Mouse (Mus musculus) spleen, adult 18-20 months (tissue): ENCODE measurements around the gene Mthfsl.
"Not testable (repeated sequence)": the region's sequence is repeated elsewhere in the genome, so short reads cannot be mapped to it uniquely, and the experiment has no call there.

ENCODE experiments used
- DNase-seq, 2 experiments: peaks; one replicate each; pipeline ENCODE4 v3.0.0; 2022; ENCODE audit warnings: mixed read lengths in 2 of 2

Gene Mthfsl

GRCm38 (mm10) chr9:88719989-88720537 lies at the start of gene Mthfsl:
TSS of gene Mthfsl (minus strand) at chr9:88720296.
- DNase-seq: peak in 1 of 2 experiments; percentile 38

DNA sequence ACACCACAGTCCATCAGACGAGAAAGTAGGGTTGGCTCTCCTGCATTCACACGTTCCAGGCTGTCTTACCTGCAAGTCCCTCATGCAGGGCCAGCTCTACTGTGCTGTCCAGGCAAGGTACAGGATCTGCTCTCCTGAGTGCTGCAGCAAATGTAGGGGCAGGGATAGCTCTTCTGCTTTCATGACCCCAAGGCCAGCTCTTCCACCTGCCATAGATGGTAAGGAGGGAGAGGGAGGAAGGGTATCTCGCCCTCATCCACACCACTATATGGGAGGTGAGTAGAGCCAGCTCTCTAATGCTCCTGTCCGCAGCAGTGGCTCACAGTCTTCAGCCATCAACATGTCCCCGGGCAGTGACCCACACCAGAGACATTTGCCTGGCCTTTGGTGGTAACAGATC lies 49.4 kb upstream of the Mthfsl start:
- peak in 1 of 2 experiments; percentile 3 for DNase-seq

GRCm38 (mm10) chr9:88746687-88747086 lies 26.6 kb upstream of the Mthfsl start:
- DNase-seq: peak in 1 of 2 experiments; percentile 61

GRCm38 (mm10) chr9:88746046-88746445 lies 25.9 kb upstream of the Mthfsl start:
- not testable (repeated sequence) for DNase-seq

GRCm38 (mm10) chr9:88735289-88735688 lies 15.2 kb upstream of the Mthfsl start:
- DNase-seq: not testable (repeated sequence)

GRCm38 (mm10) chr9:88733182-88733581 lies 13.1 kb upstream of the Mthfsl start:
- not testable (repeated sequence) for DNase-seq

GRCm38 (mm10) chr9:88732334-88732733 lies 12.2 kb upstream of the Mthfsl start:
- not testable (repeated sequence) for DNase-seq

DNA sequence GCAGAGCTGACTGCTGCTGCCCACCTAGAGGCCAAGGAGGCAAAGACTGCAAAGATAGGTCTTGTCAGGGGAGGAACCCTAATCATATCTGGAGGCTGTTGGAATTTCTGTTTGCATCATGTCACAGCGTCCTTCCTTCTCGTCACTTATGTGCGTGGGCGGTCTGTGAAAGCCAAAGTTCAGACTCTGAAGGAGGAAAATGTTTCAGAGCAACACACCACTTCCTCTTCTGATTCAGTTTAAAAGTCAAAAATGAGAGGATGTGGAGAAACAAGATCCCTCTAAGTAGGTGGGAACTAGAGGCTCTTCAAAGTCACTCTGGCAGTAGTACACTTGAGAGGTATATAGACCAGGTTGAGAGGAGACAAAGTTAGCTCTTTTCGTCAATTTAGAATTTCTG lies 11.6 kb upstream of the Mthfsl start, which contains the start of gene Bcl2a1d:
Gene Bcl2a1d, minus strand, starts transcription at position 187 of the 400 bp plus-strand sequence.
- DNase-seq: peak; percentile 27 to 29

- DNase-seq: peak in 1 of 2 experiments; percentile 23
Measured at GRCm38 (mm10) chr9:88728311-88728710, 8.2 kb upstream of the Mthfsl start.

DNA sequence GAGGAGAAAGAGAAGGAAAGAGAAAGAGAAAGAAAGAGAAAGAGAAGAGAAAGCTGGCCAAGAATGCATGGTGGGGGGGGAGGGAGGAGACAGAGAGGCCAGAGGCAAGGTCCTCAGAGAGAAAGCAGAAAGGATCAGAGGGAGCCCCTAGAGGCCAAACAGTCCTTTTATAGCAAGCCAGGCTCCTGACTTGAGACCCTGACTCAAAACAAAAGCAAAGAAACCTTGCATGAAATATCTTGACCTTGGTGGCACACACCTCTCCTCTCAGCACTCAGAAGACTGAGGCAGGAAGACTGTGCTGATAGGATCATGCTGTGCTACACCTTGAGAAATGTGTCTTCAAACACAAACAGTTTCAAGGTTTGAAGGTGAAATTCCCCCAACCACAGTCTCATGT lies 1.5 kb upstream of the Mthfsl start:
- not testable (repeated sequence) for DNase-seq

- DNase-seq: peak in 1 of 2 experiments; percentile 28
Measured at GRCm38 (mm10) chr9:88719073-88719921, 799 bp downstream of the Mthfsl start.

GRCm38 (mm10) chr9:88718593-88718992 lies 1.5 kb downstream of the Mthfsl start:
- peak in 1 of 2 experiments; percentile 25 for DNase-seq

DNA sequence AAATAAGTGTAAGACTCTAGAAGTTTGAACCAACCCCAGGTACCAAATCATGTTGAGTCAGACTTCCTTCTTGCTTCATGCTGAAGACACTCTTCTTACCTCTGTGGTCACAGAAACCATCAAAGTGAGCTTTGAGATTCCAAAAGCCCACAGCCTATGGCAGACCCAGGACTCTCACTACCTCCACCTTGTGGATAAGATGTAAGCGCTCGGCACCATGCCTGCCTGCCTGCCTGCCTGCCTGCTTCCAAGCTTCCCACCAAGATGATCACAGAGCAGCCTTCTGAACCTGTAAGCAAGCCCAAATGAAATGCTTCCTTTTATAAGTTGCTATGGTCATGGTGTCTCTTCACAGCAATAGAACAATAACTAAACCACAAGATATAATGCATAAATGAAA lies 2.0 kb downstream of the Mthfsl start:
- DNase-seq: peak; percentile 12 to 39

DNA sequence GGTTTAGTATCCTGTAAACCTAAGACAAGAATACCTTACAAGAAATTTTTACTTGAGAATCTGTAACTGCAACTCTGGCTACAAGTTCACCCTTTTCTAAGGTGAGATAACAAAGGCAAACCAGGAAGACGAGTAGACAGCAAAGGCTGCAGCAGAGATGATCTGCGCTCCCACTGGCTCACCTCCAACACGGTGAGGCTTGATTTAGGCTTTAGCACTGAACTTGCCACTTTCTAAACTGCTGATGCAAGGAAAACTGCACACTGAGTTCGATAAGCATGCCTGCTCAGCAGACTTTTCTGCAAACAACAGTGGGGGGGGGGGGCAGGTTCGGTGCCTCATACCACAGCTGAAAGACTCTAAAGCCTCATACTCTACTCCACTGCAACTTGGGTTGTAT lies 5.6 kb downstream of the Mthfsl start:
- DNase-seq: not testable (repeated sequence)

DNA sequence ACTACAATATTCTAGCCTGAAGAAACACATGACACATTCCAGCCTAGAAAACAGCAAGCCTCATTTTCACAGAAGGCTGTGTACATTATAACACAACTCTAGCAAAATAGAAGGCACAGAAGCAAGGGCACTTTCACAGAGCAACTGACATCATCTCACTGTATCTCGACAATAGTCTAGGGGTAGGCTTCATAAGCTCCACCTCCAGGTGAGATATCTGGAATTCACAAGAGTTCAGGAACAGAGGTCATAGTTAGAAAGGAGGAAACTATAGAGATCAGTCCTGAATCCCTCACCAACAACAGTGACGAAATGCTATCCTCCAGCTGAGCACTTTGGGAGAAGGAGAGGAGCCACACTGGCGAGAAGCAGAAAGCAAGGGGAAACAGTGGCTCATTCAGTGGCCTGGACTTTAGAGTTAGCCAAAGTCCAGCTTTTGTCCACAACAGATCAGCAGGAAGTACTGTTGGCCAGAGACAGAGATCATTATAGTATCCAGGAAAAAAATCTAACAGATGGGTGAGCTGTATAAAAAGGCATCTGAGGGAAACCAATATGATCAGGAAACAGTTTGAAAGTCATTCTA lies 7.8 kb downstream of the Mthfsl start:
- DNase-seq: not testable (repeated sequence)

DNA sequence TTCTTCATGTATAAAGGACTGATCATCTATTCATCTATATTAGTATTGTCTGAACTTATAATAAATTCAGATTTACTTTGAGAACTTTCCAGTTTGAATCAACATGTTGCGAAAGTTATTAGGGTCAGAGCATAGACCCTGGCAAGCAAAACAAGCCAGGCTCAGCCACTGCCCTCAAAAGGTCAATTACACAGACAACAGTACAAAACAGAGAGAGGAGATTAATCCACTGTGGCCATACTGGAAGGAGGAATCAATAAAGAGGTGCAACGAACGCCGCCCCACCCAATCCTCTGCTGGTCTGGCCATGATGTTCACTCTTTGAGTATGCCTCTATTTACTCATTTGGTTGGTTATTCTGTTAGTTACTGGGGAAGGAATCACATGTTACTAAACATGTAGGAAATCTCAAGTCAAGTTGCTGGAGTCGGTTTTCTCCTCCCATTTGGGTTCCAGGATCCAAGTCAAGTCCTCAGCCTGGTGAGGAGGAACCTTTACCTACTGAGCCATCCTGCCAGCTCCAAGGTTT lies 9.1 kb downstream of the Mthfsl start:
- not testable (repeated sequence) for DNase-seq

DNA sequence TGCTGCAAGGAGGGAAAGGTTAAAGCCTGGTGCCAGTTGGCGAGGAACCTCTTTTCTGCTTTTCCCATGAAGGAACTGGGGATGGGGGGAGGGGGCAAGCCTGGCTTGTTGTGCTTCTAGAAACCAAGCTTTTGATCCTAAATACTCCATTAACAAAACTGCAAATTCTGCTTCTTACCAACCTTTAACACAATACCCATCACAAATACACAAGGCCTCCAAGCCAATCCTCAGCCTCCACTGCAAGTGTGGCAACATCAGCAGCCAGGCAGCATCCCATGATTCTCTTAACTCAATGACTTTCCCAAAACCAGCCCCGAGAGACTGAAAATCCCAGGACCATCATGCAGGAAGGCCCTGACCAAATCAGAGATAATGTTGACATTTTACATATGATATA lies 9.7 kb downstream of the Mthfsl start:
- DNase-seq: not testable (repeated sequence)

DNA sequence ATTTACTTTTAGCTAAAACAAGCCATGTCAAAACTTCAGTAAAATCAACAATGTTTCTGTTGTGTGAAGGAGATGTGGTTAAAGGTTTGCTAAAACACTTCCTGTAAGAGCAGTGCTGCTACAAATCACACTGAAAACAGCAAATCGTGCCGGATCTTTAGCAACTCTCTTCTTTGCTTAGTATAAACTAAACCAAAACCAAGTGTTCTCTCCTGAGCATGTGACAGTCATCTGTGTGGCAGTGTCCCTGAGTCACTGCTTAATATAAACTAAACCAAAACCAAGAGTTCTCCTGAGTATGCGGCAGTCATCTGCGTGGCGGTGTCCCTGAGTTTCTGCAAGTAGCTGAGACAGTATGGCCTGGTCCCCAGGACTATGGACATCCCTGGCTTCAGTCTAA lies 10.3 kb downstream of the Mthfsl start:
- not testable (repeated sequence) for DNase-seq

DNA sequence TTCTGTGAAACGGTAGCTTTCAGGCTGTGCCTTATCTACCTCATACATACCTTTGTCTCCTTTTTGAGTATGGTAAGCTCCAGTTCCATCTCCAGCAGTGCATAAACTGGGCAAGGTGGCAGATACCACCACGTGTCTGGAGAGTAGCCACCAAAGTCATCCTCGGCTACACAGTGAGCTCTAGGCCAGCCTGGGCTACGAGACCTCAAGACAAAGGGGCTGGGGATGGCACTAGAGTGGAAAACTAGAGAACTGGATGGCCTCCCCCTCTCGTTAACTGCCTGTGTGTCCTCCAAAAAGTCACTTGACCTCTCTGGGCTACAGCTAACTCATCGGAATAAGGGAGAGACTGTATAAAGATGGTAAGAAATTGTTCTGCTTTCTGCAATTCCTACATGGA lies 10.8 kb downstream of the Mthfsl start:
- no peak for DNase-seq

- DNase-seq: no peak
Measured at GRCm38 (mm10) chr9:88706700-88707099, 13.4 kb downstream of the Mthfsl start.

DNA sequence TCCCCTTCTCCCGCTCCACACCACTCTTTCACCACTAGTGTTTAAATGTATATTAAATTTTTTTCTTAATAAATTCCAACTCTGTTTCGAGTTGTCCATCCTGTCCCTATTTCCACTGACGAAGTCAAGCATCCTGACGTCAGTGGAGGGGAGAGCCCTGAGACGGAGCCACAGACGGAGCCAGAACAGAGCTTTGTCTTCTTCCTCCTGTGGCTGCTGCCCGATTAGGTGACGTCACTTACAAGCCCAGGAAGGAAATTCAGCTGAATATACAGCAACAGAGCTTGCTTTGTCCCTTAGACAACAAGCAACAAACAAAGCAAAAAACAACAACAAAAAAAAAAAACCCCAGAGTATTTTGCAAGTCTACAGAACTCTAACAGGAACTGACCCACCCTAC lies 14.9 kb downstream of the Mthfsl start:
- DNase-seq: not testable (repeated sequence)

DNA sequence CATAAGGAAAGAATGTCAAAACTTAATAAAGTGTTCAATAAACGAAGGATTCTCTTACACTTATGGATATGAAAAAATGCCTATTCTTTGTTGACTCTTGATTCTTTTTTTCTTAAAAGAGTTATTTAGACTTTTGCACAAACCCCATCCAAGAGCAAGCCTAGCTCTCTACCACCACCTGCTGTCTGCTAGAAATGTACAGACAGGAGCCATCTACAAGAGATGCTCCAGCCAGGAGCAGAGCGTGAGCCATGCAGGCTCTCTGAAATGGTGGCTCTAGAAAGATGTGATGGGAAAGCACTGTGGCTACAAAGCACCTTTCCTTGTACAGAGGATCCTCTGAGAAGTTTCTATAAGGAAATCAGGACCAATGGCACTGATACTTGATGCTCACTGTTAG lies 21.4 kb downstream of the Mthfsl start:
- not testable (repeated sequence) for DNase-seq

DNA sequence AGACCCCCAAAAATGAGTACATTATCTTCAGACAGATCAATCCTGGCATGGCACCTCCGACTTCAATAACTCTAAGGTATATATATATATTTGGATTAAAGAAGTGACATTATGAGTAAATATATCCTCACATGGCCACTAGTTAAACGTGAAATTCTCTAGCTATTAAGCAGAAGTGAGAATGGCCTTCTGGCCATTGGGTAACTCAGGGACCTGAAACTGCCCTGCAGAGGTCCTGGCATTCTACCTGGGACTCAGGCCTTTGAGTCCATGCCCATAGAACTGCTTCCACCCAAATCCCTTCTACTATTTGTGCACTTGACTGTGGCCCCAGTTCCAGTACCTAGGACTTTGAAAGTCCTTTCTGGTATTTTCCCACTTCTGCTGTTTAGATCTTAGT lies 28.8 kb downstream of the Mthfsl start:
- DNase-seq: not testable (repeated sequence)
